In genomic region chr15:6565873-6566272, GRCm38 (mm10) we compare ENCODE assay signal across 16 mouse cellular contexts. TPM values are rescaled to one million over a fixed set of nuclear protein-coding genes. Genes with fewer than 3 reads are reported as not detected.
DNase-seq lines count a peak whose midpoint lies in the region; ATAC-seq and TF ChIP-seq lines count a peak whose summit lies in the region.
"Had no signal": no experiment of that assay in that cellular context is flagged by ENCODE, and none has a peak within 500 bp of the region (broad histone marks: within the 10 kb centered on the region; RNA-seq: fewer than 3 reads in every experiment).

No protein-coding gene starts in this region.

- DNase-seq in liver, adult 2 months (ENCODE audit: extremely low read depth, low read depth, low spot score) = no peak
- DNase-seq in liver = no peak
- DNase-seq in ES-CJ7 (ENCODE audit: low read depth, low spot score) = peak; percentile 33
- DNase-seq in NIH3T3 (ENCODE audit: low read depth) = peak; percentile 22
- DNase-seq in T-cell, adult 2 months (ENCODE audit: low spot score) = no peak
- no peak for DNase-seq in ovary, postnatal 14 days (ENCODE audit: low spot score)
- DNase-seq: cerebellum, adult 8-10 months; gastrocnemius, postnatal 14 days; kidney, adult 18-20 months had no signal

- ATAC-seq in erythroid progenitor cell, adult 5-6 weeks (replicated peaks; ENCODE audit: low FRiP score, poor library complexity, severe bottlenecking) = no peak

- no peaks in the 10 kb centered on the region for H3K36me3 ChIP-seq in liver, adult 2 months (ENCODE audit: control insufficient read depth, insufficient read depth, low read length)
- H3K36me3 ChIP-seq in macrophage (ENCODE audit: inconsistent target) = no peaks in the 10 kb centered on the region
- H3K36me3 ChIP-seq: embryonic facial prominence, embryonic 15.5 days; forebrain, embryonic 15.5 days; heart, embryonic 12.5 days; limb, embryonic 15.5 days; neural tube, embryonic 15.5 days had no signal

- no peaks in the 10 kb centered on the region; the same call in 1 of the 2 replicates for H3K4me1 ChIP-seq in liver, adult 2 months (ENCODE audit: control insufficient read depth, insufficient read depth, low read length)
- H3K4me1 ChIP-seq: forebrain, embryonic 15.5 days had no signal

- no peaks in the 10 kb centered on the region for H3K79me2 ChIP-seq in liver, adult 2 months (ENCODE audit: control insufficient read depth, insufficient read depth, low read length)
- peaks cover 61% of the 10 kb centered on the region for H3K79me2 ChIP-seq in macrophage (ENCODE audit: inconsistent target)

- H3K9ac ChIP-seq in liver, adult 2 months (ENCODE audit: low read depth, low read length) = no peak overlapping the region
- H3K9ac ChIP-seq: embryonic facial prominence, embryonic 15.5 days; forebrain, embryonic 15.5 days; heart, embryonic 12.5 days; limb, embryonic 15.5 days; neural tube, embryonic 15.5 days had no signal

- no peaks in the 10 kb centered on the region for H3K27me3 ChIP-seq in liver, adult 2 months (ENCODE audit: control insufficient read depth, insufficient read depth, low read length)
- H3K27me3 ChIP-seq: embryonic facial prominence, embryonic 15.5 days; forebrain, embryonic 15.5 days; heart, embryonic 12.5 days; limb, embryonic 15.5 days; neural tube, embryonic 15.5 days had no signal

- H3K4me3 ChIP-seq in liver, adult 2 months (ENCODE audit: insufficient read depth, low read depth, low read length) = no peak overlapping the region
- no peak overlapping the region for H3K4me3 ChIP-seq in macrophage (ENCODE audit: inconsistent target)
- H3K4me3 ChIP-seq: forebrain, embryonic 15.5 days; limb, embryonic 15.5 days; neural tube, embryonic 15.5 days had no signal

- TF ChIP-seq POLR2A in liver, adult 2 months (IDR thresholded peaks at IDR 0.05; ENCODE audit: extremely low read depth, insufficient read depth, low read length) = no peak

- WGBS in liver, adult 2 months = 96% methylated on average over 4 of the region's 4 CpGs
- WGBS in macrophage (ENCODE audit: missing documents) = 95% methylated on average over 4 of the region's 4 CpGs

- H3K27ac ChIP-seq in liver, adult 2 months (replicated peaks; ENCODE audit: insufficient read depth, low read depth, low read length) = no peak overlapping the region
- peak overlapping the region; percentile 99 for H3K27ac ChIP-seq in macrophage
- H3K27ac ChIP-seq: embryonic facial prominence, embryonic 15.5 days; forebrain, embryonic 15.5 days; limb, embryonic 15.5 days; neural tube, embryonic 15.5 days had no signal

- TF ChIP-seq CTCF in liver, adult 2 months (IDR thresholded peaks at IDR 0.05; ENCODE audit: low read depth, low read length) = peak; percentile 14; the same call in 1 of the 2 replicates

RNA-seq across cellular contexts. Expression of gene Fyb, which starts 43.2 kb away (rescaled TPM):
- total RNA-seq in liver, adult 2 months (2014; rRNA removed) = 40.8 and 42.3 TPM in 2 replicates
- 61.4 and 98.2 TPM in 2 replicates for polyA plus RNA-seq in liver, adult 2 months (2012; rRNA removed)
- 1,000 to 10,000 TPM in 25 of 26 experiments, 100 to 1,000 TPM in 1; 946 to 4,580 (median 3,223) TPM for total RNA-seq in macrophage (2018; cell fraction: chromatin; rRNA removed)
- total RNA-seq in macrophage (2018; cell fraction: cytosol; rRNA removed) = 1,000 to 10,000 TPM in 9 of 26 experiments, 100 to 1,000 TPM in 17; 417 to 1,132 (median 746) TPM
- total RNA-seq in macrophage (2018; cell fraction: nucleus; rRNA removed) = 1,000 to 10,000 TPM; 1,077 to 2,236 (median 1,801) TPM
- polyA plus RNA-seq in macrophage (2018) = 370 to 786 TPM (median 465 TPM) in 3 replicates
- 97.7 and 102 TPM in 2 replicates for total RNA-seq in erythroid progenitor cell, adult 5-6 weeks (2015; ENCODE audit: low replicate concordance)
- 27.0 and 29.8 TPM in 2 replicates for total RNA-seq in erythroid progenitor cell, adult 5-6 weeks (2017; ENCODE audit: low replicate concordance)

Comparison
In these comparisons a context has a peak if more than half of its experiments do, and no peak if none do; other contexts are left out.
1. DNase-seq: peak in ES-CJ7 (single experiment) and NIH3T3 (single experiment); none in liver, adult 2 months (single experiment), liver (single experiment), T-cell, adult 2 months (single experiment) and ovary, postnatal 14 days (single experiment).